Mouse (Mus musculus) forebrain, embryonic 13.5 days (tissue): ENCODE results near the gene Kcnj9. TPM values are rescaled to one million over a fixed set of nuclear protein-coding genes. Genes with fewer than 3 reads are reported as not detected.

Experiments
- ATAC-seq: fragments of 200-750 bp; cut with Nextera tagmentation; 2 replicates; pipeline ENCODE4 v1.8.0; 2017
- H3K27ac ChIP-seq: fragments of 300-500 bp; sonication (generic); 2 replicates; pipeline ENCODE4 v1.5.1; 2015; ENCODE audit warnings: inconsistent platforms, mild to moderate bottlenecking, moderate library complexity
- H3K27me3 ChIP-seq: fragments of 300-500 bp; sonication (generic); 2 replicates; pipeline ENCODE4 v1.6.1; 2015; ENCODE audit warnings: mild to moderate bottlenecking, inconsistent platforms
- H3K36me3 ChIP-seq: fragments of 300-500 bp; sonication (generic); 2 replicates; pipeline ENCODE4 v1.6.1; 2015; ENCODE audit warnings: mild to moderate bottlenecking, inconsistent platforms; ENCODE audit not compliant: poor library complexity, severe bottlenecking
- H3K4me1 ChIP-seq: fragments of 300-500 bp; sonication (generic); 2 replicates; pipeline ENCODE4 v1.6.1; 2015; ENCODE audit warnings: inconsistent platforms
- H3K4me2 ChIP-seq: fragments of 300-500 bp; sonication (generic); 2 replicates; pipeline ENCODE4 v1.6.1; 2015; ENCODE audit warnings: inconsistent platforms, mild to moderate bottlenecking, moderate library complexity
- H3K4me3 ChIP-seq: fragments of 300-500 bp; sonication (generic); 2 replicates; pipeline ENCODE4 v1.5.1; 2015; ENCODE audit warnings: mild to moderate bottlenecking, inconsistent platforms
- H3K9ac ChIP-seq: fragments of 300-500 bp; sonication (generic); 2 replicates; pipeline ENCODE4 v1.6.1; 2015; ENCODE audit warnings: mild to moderate bottlenecking, inconsistent platforms
- H3K9me3 ChIP-seq: fragments of 300-500 bp; sonication (generic); replicated peaks from 2 replicates; pipeline ENCODE4 v1.6.1; 2016; ENCODE audit warnings: inconsistent platforms
- WGBS: fragments of 180-500 bp; shearing (Covaris S2); methylation state at CpG from one replicate; pipeline ENCODE4 v1.1.7; 2015; 5-methylcytosine and 5-hydroxymethylcytosine counted together
- polyA plus RNA-seq: library from polyadenylated mRNA; unstranded; fragments of >200 nt; fragmentation: Nextera tagmentation; extraction: Ambion mirVana; gene quantifications from 2 replicates; pipeline ENCODE4 v1.2.1, GENCODE M21; 2015

Kcnj9 gene
- polyA plus RNA-seq, 1 experiment from 2014 or later = 1.8 TPM

- H3K36me3 ChIP-seq = no peaks in the 10 kb centered on the region
- no peaks in the 10 kb centered on the region for H3K9me3 ChIP-seq
- peaks cover 9% of the 10 kb centered on the region; the same call in 1 of the 2 replicates for H3K27me3 ChIP-seq
- ATAC-seq = no peak
- no peak overlapping the region for H3K9ac ChIP-seq
- no peak overlapping the region for H3K27ac ChIP-seq
- no peak overlapping the region for H3K4me2 ChIP-seq
- peaks cover 17% of the 10 kb centered on the region for H3K4me1 ChIP-seq
- no peak overlapping the region for H3K4me3 ChIP-seq
- 63% methylated on average over 8 of the region's 8 CpGs for WGBS
Observed at GRCm38 (mm10) chr1:172331422-172331947, 2.4 kb upstream of the Kcnj9 start.

- 0 out of 2 replicates have a peak, but pooled peaks have one; percentile 1 for ATAC-seq
- H3K4me1 ChIP-seq = peaks cover 20% of the 10 kb centered on the region
- no peaks in the 10 kb centered on the region for H3K36me3 ChIP-seq
- 76% methylated on average over 6 of the region's 6 CpGs for WGBS
- peak overlapping the region; percentile 40; the same call in 1 of the 2 replicates for H3K9ac ChIP-seq
- no peak overlapping the region for H3K4me3 ChIP-seq
- H3K9me3 ChIP-seq = no peaks in the 10 kb centered on the region
- peak overlapping the region; percentile 51; the same call in 1 of the 2 replicates for H3K4me2 ChIP-seq
- H3K27me3 ChIP-seq = peaks cover 19% of the 10 kb centered on the region
- peak overlapping the region; percentile 11; the same call in 1 of the 2 replicates for H3K27ac ChIP-seq
Observed at GRCm38 (mm10) chr1:172329616-172330015, 498 bp upstream of the Kcnj9 start.

GRCm38 (mm10) chr1:172328461-172328860, 657 bp downstream of the Kcnj9 start:
- peak overlapping the region; percentile 27; the same call in 1 of the 2 replicates for H3K4me3 ChIP-seq
- H3K27ac ChIP-seq = no peak overlapping the region
- H3K9me3 ChIP-seq = no peaks in the 10 kb centered on the region
- WGBS = 85% methylated on average over 7 of the region's 7 CpGs
- peaks cover 19% of the 10 kb centered on the region for H3K27me3 ChIP-seq
- peaks cover 25% of the 10 kb centered on the region for H3K4me1 ChIP-seq
- ATAC-seq = no peak
- no peaks in the 10 kb centered on the region for H3K36me3 ChIP-seq
- 0 out of 2 replicates have a peak overlapping the region, but pooled peaks have one; percentile 16 for H3K9ac ChIP-seq
- H3K4me2 ChIP-seq = peak overlapping the region; percentile 51

GRCm38 (mm10) chr1:172328041-172328440, 1.1 kb downstream of the Kcnj9 start:
- no peaks in the 10 kb centered on the region for H3K36me3 ChIP-seq
- peaks cover 19% of the 10 kb centered on the region for H3K27me3 ChIP-seq
- H3K4me3 ChIP-seq = no peak overlapping the region
- H3K9me3 ChIP-seq = no peaks in the 10 kb centered on the region
- H3K4me2 ChIP-seq = no peak overlapping the region
- no peak overlapping the region for H3K9ac ChIP-seq
- peaks cover 29% of the 10 kb centered on the region for H3K4me1 ChIP-seq
- no peak overlapping the region for H3K27ac ChIP-seq
- WGBS = 84% methylated on average over 3 of the region's 3 CpGs
- ATAC-seq = no peak

GRCm38 (mm10) chr1:172327206-172328001, 1.7 kb downstream of the Kcnj9 start:
- Histone ChIP-seq H3K4me1 (peaks cover 35% of the 10 kb centered on the region), H3K4me3 (no peak overlapping the region), H3K27ac (no peak overlapping the region), H3K9ac (no peak overlapping the region), H3K9me3 (no peaks in the 10 kb centered on the region), H3K27me3 (peaks cover 19% of the 10 kb centered on the region), H3K4me2 (no peak overlapping the region), H3K36me3 (0 out of 2 replicates have a peak, but pooled peaks cover 2% of the 10 kb centered on the region)
- ATAC-seq = no peak
- 92% methylated on average over 16 of the region's 16 CpGs for WGBS

- no peak for ATAC-seq
- WGBS = 69% methylated on average over 11 of the region's 11 CpGs
- H3K9ac ChIP-seq = 0 out of 2 replicates have a peak overlapping the region, but pooled peaks have one; percentile 58
Observed at GRCm38 (mm10) chr1:172326684-172327083, 2.4 kb downstream of the Kcnj9 start.

GRCm38 (mm10) chr1:172325680-172326535, 3.2 kb downstream of the Kcnj9 start:
- Histone ChIP-seq H3K4me3 (peak overlapping the region; percentile 46), H3K9ac (peak overlapping the region; percentile 58), H3K4me1 (peaks cover 45% of the 10 kb centered on the region), H3K36me3 (peaks cover 17% of the 10 kb centered on the region), H3K27ac (no peak overlapping the region), H3K4me2 (peak overlapping the region; percentile 74), H3K9me3 (no peaks in the 10 kb centered on the region), H3K27me3 (peaks cover 19% of the 10 kb centered on the region)
- WGBS = 26% methylated on average over 87 of the region's 94 CpGs
- peak; percentile 30; the same call in 1 of the 2 replicates for ATAC-seq

More at GRCm38 (mm10) chr1:172326684-172327083, 2.4 kb downstream of the Kcnj9 start:
- H3K9me3 ChIP-seq = no peaks in the 10 kb centered on the region
- H3K4me2 ChIP-seq = peak overlapping the region; percentile 74
- peaks cover 38% of the 10 kb centered on the region for H3K4me1 ChIP-seq
- H3K4me3 ChIP-seq = peak overlapping the region; percentile 46
- peaks cover 19% of the 10 kb centered on the region for H3K27me3 ChIP-seq
- H3K27ac ChIP-seq = no peak overlapping the region
- H3K36me3 ChIP-seq = peaks cover 9% of the 10 kb centered on the region

- H3K9me3 ChIP-seq = no peaks in the 10 kb centered on the region
- peaks cover 56% of the 10 kb centered on the region for H3K4me1 ChIP-seq
- 13% methylated on average over 7 of the region's 7 CpGs for WGBS
- H3K4me3 ChIP-seq = no peak overlapping the region
- H3K9ac ChIP-seq = no peak overlapping the region
- ATAC-seq = peak; percentile 16
- H3K27ac ChIP-seq = 0 out of 2 replicates have a peak overlapping the region, but pooled peaks have one; percentile 10
- peaks cover 28% of the 10 kb centered on the region for H3K36me3 ChIP-seq
- H3K27me3 ChIP-seq = peaks cover 19% of the 10 kb centered on the region
- H3K4me2 ChIP-seq = no peak overlapping the region
Observed at GRCm38 (mm10) chr1:172324725-172325124, 4.4 kb downstream of the Kcnj9 start.

GRCm38 (mm10) chr1:172323801-172324359, 5.2 kb downstream of the Kcnj9 start:
- WGBS = 54% methylated on average over 6 of the region's 6 CpGs
- Histone ChIP-seq H3K27ac (peak overlapping the region; percentile 40), H3K4me3 (no peak overlapping the region), H3K4me2 (no peak overlapping the region), H3K27me3 (peaks cover 19% of the 10 kb centered on the region), H3K9ac (peak overlapping the region; percentile 37), H3K36me3 (peaks cover 36% of the 10 kb centered on the region), H3K4me1 (peaks cover 56% of the 10 kb centered on the region), H3K9me3 (no peaks in the 10 kb centered on the region)
- no peak for ATAC-seq

- WGBS = 11% methylated on average over 5 of the region's 5 CpGs
- ATAC-seq = no peak
- Histone ChIP-seq H3K4me1 (peaks cover 57% of the 10 kb centered on the region), H3K9ac (peak overlapping the region; percentile 37), H3K36me3 (peaks cover 41% of the 10 kb centered on the region), H3K4me3 (no peak overlapping the region), H3K27me3 (peaks cover 19% of the 10 kb centered on the region), H3K9me3 (no peaks in the 10 kb centered on the region), H3K4me2 (no peak overlapping the region), H3K27ac (peak overlapping the region; percentile 40)
Observed at GRCm38 (mm10) chr1:172323298-172323697, 5.8 kb downstream of the Kcnj9 start.

GRCm38 (mm10) chr1:172322725-172323124, 6.4 kb downstream of the Kcnj9 start:
- Histone ChIP-seq H3K27ac (0 out of 2 replicates have a peak overlapping the region, but pooled peaks have one; percentile 6), H3K4me3 (no peak overlapping the region), H3K4me1 (peaks cover 62% of the 10 kb centered on the region), H3K4me2 (no peak overlapping the region), H3K27me3 (peaks cover 19% of the 10 kb centered on the region), H3K9me3 (no peaks in the 10 kb centered on the region), H3K9ac (peak overlapping the region; percentile 8; the same call in 1 of the 2 replicates), H3K36me3 (peaks cover 47% of the 10 kb centered on the region)
- WGBS = 50% methylated on average over 13 of the region's 13 CpGs
- ATAC-seq = no peak
